Mouse (Mus musculus) forebrain, embryonic 15.5 days (tissue): ENCODE data around the gene Akap10. TPM values are rescaled to one million over a fixed set of nuclear protein-coding genes. Genes with fewer than 3 reads are reported as not detected.
A peak's percentile ranks its signal among the peaks of the same experiment; 100 is the strongest.
"Not testable (repeated sequence)": the region's sequence is repeated elsewhere in the genome, so short reads cannot be mapped to it uniquely, and the experiment has no call there.

Source experiments
- ATAC-seq: fragments of 200-750 bp; cut with Nextera tagmentation; replicated peaks from 2 replicates; pipeline ENCODE4 v1.8.0; 2017; ENCODE audit warnings: mild to moderate bottlenecking, moderate TSS enrichment, moderate library complexity
- H3K27ac ChIP-seq: fragments of 300-500 bp; sonication (generic); replicated peaks from 2 replicates; pipeline ENCODE4 v1.5.1; 2015; ENCODE audit warnings: mild to moderate bottlenecking, inconsistent platforms
- H3K27me3 ChIP-seq: fragments of 300-500 bp; sonication (generic); 2 replicates; pipeline ENCODE4 v1.6.1; 2015; ENCODE audit warnings: inconsistent platforms
- H3K36me3 ChIP-seq: fragments of 300-500 bp; sonication (generic); 2 replicates; pipeline ENCODE4 v1.6.1; 2015; ENCODE audit warnings: mild to moderate bottlenecking, inconsistent platforms
- H3K4me1 ChIP-seq: fragments of 300-500 bp; sonication (generic); 2 replicates; pipeline ENCODE4 v1.6.1; 2015; ENCODE audit warnings: inconsistent platforms
- H3K4me2 ChIP-seq: fragments of 300-500 bp; sonication (generic); replicated peaks from 2 replicates; pipeline ENCODE4 v1.6.1; 2015; ENCODE audit warnings: mild to moderate bottlenecking, inconsistent platforms
- H3K4me3 ChIP-seq: fragments of 300-500 bp; sonication (generic); 2 replicates; pipeline ENCODE4 v1.5.1; 2015; ENCODE audit warnings: mild to moderate bottlenecking, inconsistent platforms
- H3K9ac ChIP-seq: fragments of 300-500 bp; sonication (generic); replicated peaks from 2 replicates; pipeline ENCODE4 v1.6.1; 2015; ENCODE audit warnings: mild to moderate bottlenecking, inconsistent platforms
- H3K9me3 ChIP-seq: fragments of 300-500 bp; sonication (generic); 2 replicates; pipeline ENCODE4 v1.6.1; 2016; ENCODE audit warnings: inconsistent platforms
- WGBS: fragments of 180-500 bp; shearing (Covaris S2); methylation state at CpG from one replicate; pipeline ENCODE4 v1.1.7; 2015; ENCODE audit warnings: mixed read lengths; 5-methylcytosine and 5-hydroxymethylcytosine counted together
- polyA plus RNA-seq: library from polyadenylated mRNA; unstranded; fragments of >200 nt; fragmentation: Nextera tagmentation; extraction: Ambion mirVana; gene quantifications from 2 replicates; pipeline ENCODE4 v1.2.1, GENCODE M21; 2015

The Akap10 gene
- 15.5 and 15.8 TPM in 2 replicates for polyA plus RNA-seq

DNA sequence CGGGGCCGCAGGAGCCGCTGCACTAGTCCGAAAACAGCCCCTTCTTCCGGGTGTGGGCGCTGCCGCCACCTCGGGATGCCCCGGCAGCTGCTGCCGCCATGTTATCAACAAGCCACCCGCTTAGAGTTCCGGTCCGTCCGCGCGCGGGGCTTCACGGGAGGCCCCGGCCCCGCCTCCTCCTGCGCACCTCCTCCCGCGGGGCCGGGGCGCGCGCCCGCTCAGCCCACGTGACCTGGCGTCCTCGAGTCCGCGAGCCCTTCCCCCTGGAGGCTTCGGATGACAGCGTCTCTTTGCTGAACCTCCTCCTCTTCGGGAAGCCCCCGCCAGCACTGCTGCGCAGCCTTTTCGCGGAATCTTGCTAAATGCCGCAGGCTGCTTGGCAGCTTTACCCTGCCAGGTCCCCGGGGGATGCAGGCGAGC lies at the start of gene Akap10:
TSS of gene Akap10 (minus strand) at position 155 of the 420 bp plus-strand sequence.
- Histone ChIP-seq H3K27me3 (no peaks in the 10 kb centered on the region), H3K4me2 (peak within 1 kb of the TSS; percentile 61), H3K27ac (peak within 1 kb of the TSS; percentile 97), H3K36me3 (no peaks in the 10 kb centered on the region), H3K9ac (peak within 1 kb of the TSS; percentile 85), H3K4me3 (peak within 1 kb of the TSS; percentile 89), H3K4me1 (peaks cover 22% of the 10 kb centered on the region), H3K9me3 (no peaks in the 10 kb centered on the region)
- ATAC-seq: peak; percentile 95
- WGBS: under 1% methylated on average over 43 of the region's 43 CpGs

DNA sequence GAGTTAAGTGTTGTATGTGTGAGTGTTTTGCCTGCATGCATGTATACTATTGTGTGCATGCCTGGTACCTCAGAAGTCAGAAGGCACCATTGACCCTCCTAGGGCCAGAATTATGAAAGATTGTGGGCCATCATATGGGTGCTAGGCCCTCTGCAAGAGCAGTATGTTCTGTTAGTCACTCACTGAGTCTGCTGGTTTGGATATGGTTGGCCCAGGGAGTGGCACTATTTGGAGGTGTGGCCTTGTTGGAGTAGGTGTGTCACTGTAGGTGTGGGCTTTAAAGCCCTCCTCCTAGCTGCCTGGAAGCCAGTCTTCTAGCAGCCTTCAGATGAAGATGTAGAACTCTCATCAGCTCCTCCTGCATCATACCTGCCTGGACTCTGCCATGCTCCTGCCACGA lies 45.7 kb upstream of the Akap10 start:
- WGBS: 65% methylated on average over 1 of the region's 1 CpGs
- no peak overlapping the region for H3K4me2 ChIP-seq
- H3K27ac ChIP-seq: no peak overlapping the region
- H3K36me3 ChIP-seq: no peaks in the 10 kb centered on the region
- H3K9me3 ChIP-seq: no peaks in the 10 kb centered on the region
- ATAC-seq: no peak
- no peak overlapping the region for H3K9ac ChIP-seq
- no peaks in the 10 kb centered on the region for H3K27me3 ChIP-seq
- H3K4me1 ChIP-seq: no peaks in the 10 kb centered on the region
- H3K4me3 ChIP-seq: no peak overlapping the region

DNA sequence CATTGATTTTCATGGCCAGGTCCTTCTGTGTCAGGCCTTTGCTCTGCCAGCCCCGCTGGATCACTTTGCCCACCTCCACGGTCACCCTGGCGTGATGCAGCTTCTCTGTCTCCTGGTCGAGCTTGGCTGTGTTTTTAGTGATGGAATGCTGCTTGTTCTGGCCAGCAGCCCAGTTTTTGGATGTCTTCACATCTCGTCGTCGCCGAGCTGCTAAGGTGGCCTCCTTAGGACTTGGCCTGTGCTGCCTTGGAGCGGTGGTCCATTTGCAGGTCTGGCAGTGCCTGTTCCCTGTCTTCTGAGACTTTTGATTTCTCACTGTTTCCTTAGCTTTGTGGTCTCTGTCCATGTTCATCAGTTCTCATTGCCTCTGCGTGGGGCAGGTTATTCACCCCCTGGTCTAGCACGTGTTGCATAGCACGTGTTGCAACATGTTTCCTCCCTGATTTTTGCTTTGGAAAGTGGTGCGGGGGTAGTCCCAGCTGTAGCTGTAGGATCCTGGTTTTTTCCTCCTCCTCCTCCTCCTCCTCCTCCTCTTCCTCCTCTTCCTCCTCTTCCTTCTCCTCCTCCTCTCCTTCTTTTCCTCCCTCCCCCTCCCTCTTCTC lies 44.2 kb upstream of the Akap10 start:
- Histone ChIP-seq H3K4me1 (no peaks in the 10 kb centered on the region), H3K36me3 (no peaks in the 10 kb centered on the region), H3K4me2 (no peak overlapping the region), H3K27me3 (no peaks in the 10 kb centered on the region), H3K9ac (no peak overlapping the region), H3K27ac (no peak overlapping the region), H3K4me3 (no peak overlapping the region), H3K9me3 (no peaks in the 10 kb centered on the region)
- WGBS: 60% methylated on average over 13 of the region's 13 CpGs
- ATAC-seq: no peak

DNA sequence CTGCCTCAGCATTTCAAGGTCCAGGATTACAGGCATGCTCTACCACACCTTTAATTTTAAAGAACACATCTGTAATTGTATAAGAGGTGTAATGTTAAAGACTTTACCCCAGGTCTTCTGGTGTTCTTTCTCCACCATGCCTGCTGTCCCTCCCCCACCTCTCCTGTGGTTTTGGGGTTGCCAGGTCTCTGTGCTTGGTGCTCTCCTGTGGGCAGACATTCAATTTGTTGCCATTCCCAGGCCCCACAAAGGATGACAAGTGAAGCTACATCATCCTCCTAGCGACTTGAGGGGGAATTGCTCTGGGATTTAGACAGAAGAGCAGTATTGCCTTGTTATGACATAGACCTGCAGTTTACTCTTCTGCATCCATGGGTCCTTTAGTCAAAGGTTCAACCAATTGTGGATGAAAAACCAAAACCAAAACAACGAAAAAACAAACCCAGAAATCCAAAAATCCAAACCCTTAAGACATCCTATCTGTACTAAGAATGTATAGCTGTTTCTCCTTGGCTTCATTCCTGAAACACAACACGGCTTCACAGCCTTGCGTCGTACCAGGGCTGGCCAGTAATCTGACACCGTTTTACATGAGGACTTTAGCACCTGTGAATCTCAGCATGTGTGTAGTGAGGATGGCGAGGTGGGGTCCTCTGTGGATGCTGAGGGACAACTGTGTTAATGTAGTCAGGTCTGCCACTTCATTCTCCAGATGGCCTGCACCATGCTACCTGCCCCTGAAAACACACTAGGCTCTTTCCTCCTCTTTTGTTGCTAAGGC lies 41.6 kb upstream of the Akap10 start:
- Histone ChIP-seq H3K9me3 (no peaks in the 10 kb centered on the region), H3K27ac (no peak overlapping the region), H3K27me3 (no peaks in the 10 kb centered on the region), H3K4me2 (no peak overlapping the region), H3K4me3 (no peak overlapping the region), H3K9ac (no peak overlapping the region), H3K36me3 (no peaks in the 10 kb centered on the region), H3K4me1 (no peaks in the 10 kb centered on the region)
- no peak for ATAC-seq
- WGBS: 65% methylated on average over 7 of the region's 7 CpGs

DNA sequence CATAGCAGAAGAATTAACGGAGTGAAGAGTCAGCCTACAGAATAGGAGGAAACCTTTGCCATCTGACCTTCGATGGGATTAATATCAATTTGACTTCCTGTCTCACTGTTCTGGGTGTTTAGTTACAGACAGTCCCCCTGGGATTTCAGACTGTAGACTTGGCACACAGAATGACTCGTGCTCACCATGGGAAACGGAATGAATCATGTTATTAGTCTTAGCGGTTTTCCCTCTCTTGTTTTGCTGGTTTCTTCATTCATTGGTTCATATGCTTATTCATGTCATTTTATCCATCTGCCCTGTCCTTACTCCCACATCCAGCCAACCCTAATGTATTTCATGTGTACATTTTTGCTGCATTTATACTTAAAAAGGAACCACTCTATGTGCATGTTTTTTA lies 40.8 kb upstream of the Akap10 start:
- no peak overlapping the region for H3K27ac ChIP-seq
- 76% methylated on average over 5 of the region's 5 CpGs for WGBS

DNA sequence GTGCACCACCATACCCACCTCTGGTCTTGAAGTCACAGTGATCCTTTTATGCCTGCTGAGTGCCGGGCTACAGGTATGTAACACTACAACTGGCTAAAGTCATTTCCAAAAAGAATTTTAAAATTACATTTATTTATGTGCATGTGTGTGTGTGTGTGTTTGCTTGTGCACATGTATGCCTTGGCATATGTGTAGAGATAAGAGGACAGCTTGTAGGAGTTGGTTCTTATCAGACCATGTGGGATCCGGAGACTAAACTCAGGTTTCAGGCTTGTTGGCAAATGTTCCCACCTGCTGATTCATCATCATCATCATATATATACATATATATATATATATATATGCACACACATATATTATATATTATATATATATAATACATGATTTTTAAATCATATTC lies 38.8 kb upstream of the Akap10 start:
- no peak overlapping the region for H3K4me3 ChIP-seq
- H3K36me3 ChIP-seq: no peaks in the 10 kb centered on the region
- WGBS: 94% methylated on average over 2 of the region's 2 CpGs

More for the DNA sequence above, 40.8 kb upstream of the Akap10 start:
- Histone ChIP-seq H3K36me3 (no peaks in the 10 kb centered on the region), H3K4me2 (no peak overlapping the region), H3K4me1 (no peaks in the 10 kb centered on the region), H3K9me3 (no peaks in the 10 kb centered on the region), H3K27me3 (no peaks in the 10 kb centered on the region), H3K9ac (no peak overlapping the region), H3K4me3 (no peak overlapping the region)
- ATAC-seq: no peak

DNA sequence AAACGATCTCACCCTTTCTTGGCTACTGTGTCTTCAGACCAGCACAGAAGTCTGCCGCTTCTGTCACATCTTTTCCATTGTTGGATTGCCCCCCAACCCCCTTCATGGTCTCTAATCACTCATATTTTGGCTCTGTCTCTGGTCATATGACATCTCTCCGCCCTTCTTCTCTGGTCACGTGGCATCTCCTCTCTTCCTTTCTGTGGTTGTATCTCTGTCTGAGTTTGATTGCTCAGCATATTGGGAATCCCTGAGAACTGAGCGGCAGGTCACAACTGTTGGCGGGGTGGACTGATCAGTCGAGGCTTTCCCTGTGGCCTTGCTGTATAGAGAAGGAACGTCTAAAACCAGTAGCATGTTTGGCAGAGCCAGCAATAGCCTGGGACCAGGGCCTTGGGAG lies 37.0 kb upstream of the Akap10 start:
- Histone ChIP-seq H3K36me3 (no peaks in the 10 kb centered on the region), H3K9ac (no peak overlapping the region), H3K4me2 (no peak overlapping the region), H3K4me3 (no peak overlapping the region), H3K4me1 (no peaks in the 10 kb centered on the region), H3K9me3 (no peaks in the 10 kb centered on the region), H3K27ac (no peak overlapping the region), H3K27me3 (no peaks in the 10 kb centered on the region)
- 82% methylated on average over 8 of the region's 8 CpGs for WGBS
- ATAC-seq: no peak

More for the DNA sequence above, 38.8 kb upstream of the Akap10 start:
- no peak for ATAC-seq
- Histone ChIP-seq H3K27me3 (no peaks in the 10 kb centered on the region), H3K4me1 (no peaks in the 10 kb centered on the region), H3K9ac (no peak overlapping the region), H3K4me2 (no peak overlapping the region), H3K27ac (no peak overlapping the region), H3K9me3 (no peaks in the 10 kb centered on the region)

DNA sequence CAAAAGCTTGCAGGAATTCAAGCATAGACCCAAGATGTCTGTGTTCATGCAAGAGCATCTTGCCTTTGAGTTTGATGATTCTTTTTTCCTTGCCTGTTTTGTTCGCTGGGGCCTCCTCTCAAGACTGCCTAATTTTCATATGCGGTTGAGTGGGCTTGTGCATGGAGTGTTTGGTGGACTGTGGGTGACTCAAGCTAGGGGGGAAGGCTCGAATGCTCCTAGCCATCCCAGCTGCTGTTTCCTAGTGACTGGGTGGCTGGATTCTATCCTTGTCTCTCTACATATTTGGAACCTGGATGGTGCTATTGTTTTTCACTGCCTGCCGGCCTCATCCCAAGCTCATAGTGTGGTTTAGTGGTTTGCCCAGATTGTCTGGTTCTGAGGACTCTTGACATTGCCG lies 34.6 kb upstream of the Akap10 start:
- no peak overlapping the region for H3K4me3 ChIP-seq
- H3K9me3 ChIP-seq: no peaks in the 10 kb centered on the region
- H3K27me3 ChIP-seq: no peaks in the 10 kb centered on the region
- H3K4me2 ChIP-seq: no peak overlapping the region
- H3K4me1 ChIP-seq: no peaks in the 10 kb centered on the region
- H3K36me3 ChIP-seq: no peaks in the 10 kb centered on the region
- H3K27ac ChIP-seq: no peak overlapping the region
- no peak overlapping the region for H3K9ac ChIP-seq
- 92% methylated on average over 5 of the region's 5 CpGs for WGBS
- ATAC-seq: no peak

DNA sequence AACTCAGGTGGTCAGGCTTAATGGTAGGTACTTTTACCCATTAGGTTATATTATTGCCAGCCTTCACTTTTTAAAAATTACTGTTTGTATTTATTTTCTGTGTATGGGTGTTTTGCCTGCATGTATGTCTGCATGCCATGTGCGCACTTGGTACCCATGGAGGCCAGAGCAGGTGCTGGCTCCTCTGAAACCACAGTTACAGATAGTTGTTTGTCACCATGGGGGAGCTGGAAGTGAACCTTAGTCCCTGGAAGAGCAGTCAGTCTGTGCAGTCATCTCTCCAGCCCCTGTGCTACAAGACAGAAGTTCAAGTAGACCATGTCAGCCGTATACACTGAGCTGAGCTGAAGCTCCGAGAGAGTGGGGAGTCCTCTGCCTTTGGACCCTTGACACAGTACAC lies 33.1 kb upstream of the Akap10 start:
- H3K27ac ChIP-seq: no peak overlapping the region
- no peaks in the 10 kb centered on the region for H3K36me3 ChIP-seq
- no peaks in the 10 kb centered on the region for H3K4me1 ChIP-seq
- H3K9me3 ChIP-seq: no peaks in the 10 kb centered on the region
- H3K9ac ChIP-seq: no peak overlapping the region
- no peak overlapping the region for H3K4me2 ChIP-seq
- WGBS: 78% methylated on average over 3 of the region's 3 CpGs
- no peak for ATAC-seq
- no peak overlapping the region for H3K4me3 ChIP-seq
- H3K27me3 ChIP-seq: no peaks in the 10 kb centered on the region

DNA sequence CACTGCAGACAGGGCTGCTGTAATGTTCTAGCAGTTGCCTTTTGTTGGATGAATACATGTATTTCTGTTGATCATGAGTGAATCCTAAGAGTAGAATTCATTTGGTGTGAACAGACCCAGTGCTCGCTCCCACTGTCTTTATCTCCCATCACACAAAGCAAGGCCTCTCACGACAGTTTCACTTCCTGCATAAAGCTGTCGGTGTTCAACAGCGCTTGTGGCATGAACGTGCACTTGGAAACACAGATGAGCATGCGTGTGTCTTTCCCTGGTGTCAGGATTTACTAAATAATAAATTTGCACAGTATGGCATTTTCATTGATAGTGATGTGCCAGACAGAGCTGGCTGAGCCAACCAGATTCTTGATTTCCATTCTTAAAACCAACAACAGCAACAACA lies 32.6 kb upstream of the Akap10 start:
- H3K27ac ChIP-seq: no peak overlapping the region
- H3K9ac ChIP-seq: no peak overlapping the region
- H3K9me3 ChIP-seq: no peaks in the 10 kb centered on the region
- ATAC-seq: no peak
- H3K4me1 ChIP-seq: no peaks in the 10 kb centered on the region
- H3K4me3 ChIP-seq: no peak overlapping the region
- H3K36me3 ChIP-seq: no peaks in the 10 kb centered on the region
- H3K27me3 ChIP-seq: no peaks in the 10 kb centered on the region
- WGBS: 74% methylated on average over 6 of the region's 6 CpGs
- no peak overlapping the region for H3K4me2 ChIP-seq

DNA sequence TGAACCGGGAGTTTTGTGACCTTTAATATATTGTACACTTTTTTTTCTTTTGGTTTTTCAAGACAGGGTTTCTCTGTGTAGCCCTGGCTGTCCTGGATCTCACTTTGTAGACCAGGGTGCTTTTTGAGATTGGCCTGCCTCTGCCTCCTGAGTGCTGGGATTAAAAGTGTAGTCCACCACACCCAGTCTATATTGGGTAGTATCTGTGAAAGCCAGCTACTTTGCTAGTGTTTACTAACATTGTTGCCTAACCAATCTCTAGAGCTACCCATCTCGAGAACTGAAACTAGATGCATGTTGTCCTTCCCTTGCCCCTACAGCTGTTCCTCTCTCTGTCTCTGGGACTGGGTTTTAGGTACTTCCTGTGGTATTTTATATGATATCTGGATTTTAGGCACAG lies 30.0 kb upstream of the Akap10 start:
- Histone ChIP-seq H3K9me3 (no peaks in the 10 kb centered on the region), H3K9ac (no peak overlapping the region), H3K27ac (no peak overlapping the region), H3K36me3 (no peaks in the 10 kb centered on the region), H3K4me1 (no peaks in the 10 kb centered on the region), H3K4me3 (no peak overlapping the region), H3K27me3 (no peaks in the 10 kb centered on the region), H3K4me2 (no peak overlapping the region)
- ATAC-seq: no peak
- WGBS: 88% methylated on average over 2 of the region's 2 CpGs

DNA sequence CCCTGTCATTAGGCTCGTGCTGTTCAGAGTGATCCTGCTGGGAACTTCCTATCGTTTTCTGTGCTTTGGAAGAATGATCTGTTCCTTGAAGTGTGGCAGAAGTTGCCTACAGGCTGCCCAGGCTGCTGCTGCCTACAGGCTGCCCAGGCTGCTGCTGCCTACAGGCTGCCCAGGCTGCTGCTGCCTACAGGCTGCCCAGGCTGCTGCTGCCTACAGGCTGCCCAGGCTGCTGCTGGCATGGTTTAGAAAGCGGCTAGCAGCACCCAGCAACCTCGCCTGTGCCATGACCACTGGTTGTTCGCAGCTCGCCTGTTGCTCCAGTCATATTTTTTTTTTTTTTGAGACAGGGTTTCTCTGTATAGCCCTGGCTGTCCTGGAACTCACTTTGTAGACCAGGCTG lies 28.7 kb upstream of the Akap10 start:
- not testable (repeated sequence) for ATAC-seq, H3K27ac ChIP-seq, H3K36me3 ChIP-seq, H3K4me1 ChIP-seq, H3K4me2 ChIP-seq, H3K4me3 ChIP-seq, H3K9ac ChIP-seq, H3K9me3 ChIP-seq, H3K27me3 ChIP-seq
- 64% methylated on average over 6 of the region's 6 CpGs for WGBS
